Mouse (Mus musculus): ENCODE results near the gene Fam129a. TPM values are rescaled to one million over a fixed set of nuclear protein-coding genes. Genes with fewer than 3 reads are reported as not detected.
A peak's percentile ranks its signal among the peaks of the same experiment; 100 is the strongest.

Fam129a gene
- total RNA-seq, 2 experiments from 2014 or later, result 38.4 to 44.0 TPM

GRCm38 (mm10) chr1:151689561-151689960, 118.6 kb downstream of the Fam129a start:
- intact Hi-C loops (cut with DNase I), result no loop called here
- no peak for DNase-seq

DNA sequence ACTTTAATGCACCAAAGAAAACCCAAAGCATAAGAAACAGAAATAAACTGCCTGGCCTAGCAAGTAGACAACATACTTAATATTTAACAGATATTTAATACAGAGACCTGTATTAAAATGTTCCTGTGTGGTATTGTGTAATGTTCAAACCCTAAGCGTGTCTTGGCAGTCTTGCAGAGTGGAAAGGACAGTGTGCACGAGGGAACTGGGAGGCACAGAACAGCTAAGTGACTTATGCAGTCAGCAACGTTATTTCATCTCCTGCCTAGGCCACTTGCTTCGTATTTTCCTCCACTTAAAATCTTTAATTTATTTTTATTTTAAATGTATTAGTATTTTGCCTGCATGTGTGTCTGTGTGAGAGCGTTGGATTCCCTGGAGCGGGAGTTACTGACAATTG, 119.1 kb downstream of the Fam129a start:
- intact Hi-C loops (cut with DNase I), result loop anchor here (5.0 kb wide), 1 partner anchor 58 kb away; no protein-coding TSS in a partner anchor
- no peak for DNase-seq

- intact Hi-C loops (cut with DNase I), result loop anchor here (5.0 kb wide), 1 partner anchor 58 kb away; no protein-coding TSS in a partner anchor
- DNase-seq, result peak in 1 of 2 experiments; percentile 46
Measured at GRCm38 (mm10) chr1:151690583-151691193, 119.7 kb downstream of the Fam129a start.

DNA sequence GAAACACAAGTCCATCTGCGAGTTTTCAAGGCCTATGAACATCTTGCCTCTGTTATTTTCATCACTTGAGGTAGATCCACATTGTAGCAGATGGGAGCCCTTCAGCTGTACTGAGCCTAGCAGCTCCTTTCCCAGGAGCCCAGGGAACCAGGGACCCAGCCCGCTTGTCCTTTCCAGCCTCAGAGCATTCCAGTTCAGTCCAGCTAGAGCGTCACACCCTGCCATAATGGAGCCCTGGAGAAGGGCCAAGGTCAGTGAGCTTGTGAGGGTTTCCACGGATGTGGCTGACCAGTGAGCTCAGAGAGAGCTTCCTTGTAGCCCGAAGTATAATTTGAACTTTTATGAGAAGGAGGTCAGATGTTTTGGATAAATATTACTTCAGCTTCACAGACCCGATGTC, 121.9 kb downstream of the Fam129a start:
- DNase-seq, result peak; percentile 87 to 88
- intact Hi-C loops (cut with DNase I), result loop anchor here (5.0 kb wide), 1 partner anchor 61 kb away; no protein-coding TSS in a partner anchor

GRCm38 (mm10) chr1:151696751-151697150, 125.8 kb downstream of the Fam129a start:
- DNase-seq, result no peak
- intact Hi-C loops (cut with DNase I), result no loop called here

GRCm38 (mm10) chr1:151697901-151698641, 127.1 kb downstream of the Fam129a start:
- DNase-seq, result no peak
- intact Hi-C loops (cut with DNase I), result no loop called here

GRCm38 (mm10) chr1:151699363-151699762, 128.4 kb downstream of the Fam129a start:
- intact Hi-C loops (cut with DNase I), result no loop called here
- DNase-seq, result no peak

DNA sequence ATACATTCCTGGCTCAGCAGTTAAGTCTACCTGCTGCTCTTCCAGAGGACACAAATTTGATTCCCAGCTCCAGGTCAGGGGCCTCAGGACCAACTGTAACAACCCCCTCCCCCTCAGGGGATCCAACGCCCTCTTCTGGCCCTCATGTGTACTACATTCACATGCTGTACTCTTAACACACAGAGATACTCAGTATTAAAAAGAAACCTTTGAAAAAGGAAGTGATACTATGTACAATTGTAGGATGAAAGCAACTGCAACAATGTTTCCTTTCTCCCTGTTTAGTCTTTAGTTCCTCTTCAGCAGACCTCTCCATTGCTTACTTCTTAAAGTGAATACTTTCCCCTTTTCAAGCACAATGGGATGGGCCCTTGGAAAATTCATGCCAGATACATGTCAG, 131.8 kb downstream of the Fam129a start:
- intact Hi-C loops (cut with DNase I), result no loop called here
- DNase-seq, result no peak

DNA sequence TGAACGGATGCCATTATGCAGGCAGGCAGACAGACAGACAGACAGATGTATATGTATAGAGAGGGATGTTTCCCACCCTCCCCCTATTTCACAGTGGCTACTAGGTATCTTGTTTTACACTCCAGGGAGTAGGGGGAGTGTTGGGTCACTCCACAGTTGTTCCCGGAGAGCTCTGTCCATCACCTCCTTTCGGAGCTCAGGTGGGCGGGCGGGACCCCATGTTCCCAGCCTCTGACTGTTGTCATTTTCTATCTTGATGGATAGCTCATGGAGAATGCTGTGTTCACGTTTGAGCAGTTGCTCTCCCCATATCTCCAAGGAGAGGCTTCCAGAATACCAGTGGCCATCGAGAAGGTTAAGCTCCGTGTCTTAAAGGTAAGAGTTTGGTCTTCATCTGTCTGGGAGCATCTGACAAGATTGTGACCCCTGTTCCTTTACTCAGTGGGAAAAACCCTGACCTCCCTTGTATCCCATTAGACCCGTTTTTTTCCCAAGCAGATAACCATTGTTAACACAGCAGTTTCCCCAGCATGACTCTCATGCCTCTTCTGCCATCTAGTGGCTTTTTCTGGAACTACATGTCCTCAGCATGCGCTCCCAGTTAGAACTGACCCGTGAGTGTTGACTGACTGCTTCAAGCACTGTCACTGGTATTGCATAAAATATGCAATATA, 134.9 kb downstream of the Fam129a start:
- DNase-seq, result peak; percentile 92 to 96
- intact Hi-C loops (cut with DNase I), result loop anchor here (1.0 to 5.0 kb wide), 2 partner anchors 142 to 214 kb away; no protein-coding TSS in a partner anchor

- DNase-seq, result no peak
- intact Hi-C loops (cut with DNase I), result loop anchor here (1.0 to 5.0 kb wide), 2 partner anchors 142 to 214 kb away; no protein-coding TSS in a partner anchor
Measured at GRCm38 (mm10) chr1:151706397-151706752, 135.4 kb downstream of the Fam129a start.

DNA sequence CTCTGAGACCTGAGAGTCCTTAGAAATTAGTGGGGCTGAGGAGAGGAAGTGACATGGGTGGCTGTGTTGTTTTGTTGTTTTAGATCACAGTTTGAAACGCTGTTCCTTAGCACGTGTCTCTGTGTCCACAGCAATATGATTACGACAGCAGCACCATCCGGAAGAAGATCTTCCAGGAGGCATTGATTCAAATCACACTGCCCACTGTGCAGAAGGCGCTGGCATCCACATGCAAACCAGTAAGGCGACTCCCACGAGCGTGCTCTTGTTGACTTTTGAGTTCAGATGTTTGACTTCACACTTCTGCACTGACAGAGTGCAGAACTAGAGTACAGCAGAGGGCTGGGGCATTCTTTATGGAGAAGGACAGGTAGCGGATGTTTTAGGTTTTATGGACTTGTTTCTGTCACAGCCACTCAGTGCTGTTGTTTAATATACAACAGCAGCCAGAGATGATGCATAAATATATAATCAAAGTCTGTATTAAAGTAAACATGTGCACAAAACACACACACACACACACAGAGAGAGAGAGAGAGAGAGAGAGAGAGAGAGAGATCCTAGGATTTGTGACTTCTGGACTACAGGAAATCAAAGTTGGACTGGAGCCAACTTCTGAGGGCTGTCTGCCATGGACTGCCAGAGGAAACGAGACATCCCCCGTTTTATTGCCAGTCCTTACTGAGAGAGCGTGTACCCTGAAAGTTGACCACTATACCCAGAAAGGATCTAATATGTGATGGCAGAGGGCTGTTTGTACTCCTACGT, 138.2 kb downstream of the Fam129a start:
- peak; percentile 44 to 67 for DNase-seq
- intact Hi-C loops (cut with DNase I), result loop anchor here (5.0 kb wide), 1 partner anchor 217 kb away; no protein-coding TSS in a partner anchor

GRCm38 (mm10) chr1:151709734-151710022, 138.7 kb downstream of the Fam129a start:
- intact Hi-C loops (cut with DNase I), result loop anchor here (5.0 kb wide), 1 partner anchor 217 kb away; no protein-coding TSS in a partner anchor
- no peak for DNase-seq

GRCm38 (mm10) chr1:151710424-151711055, 139.6 kb downstream of the Fam129a start:
- intact Hi-C loops (cut with DNase I), result no loop called here
- DNase-seq, result peak; percentile 44 to 54

- no peak for DNase-seq
- intact Hi-C loops (cut with DNase I), result no loop called here
Measured at GRCm38 (mm10) chr1:151711062-151711461, 140.1 kb downstream of the Fam129a start.

- intact Hi-C loops (cut with DNase I), result no loop called here
- no peak for DNase-seq
Measured at GRCm38 (mm10) chr1:151712664-151713063, 141.7 kb downstream of the Fam129a start.

GRCm38 (mm10) chr1:151713622-151714021, 142.6 kb downstream of the Fam129a start:
- intact Hi-C loops (cut with DNase I), result no loop called here
- DNase-seq, result no peak

- intact Hi-C loops (cut with DNase I), result no loop called here
- no peak for DNase-seq
Measured at GRCm38 (mm10) chr1:151716024-151716710, 145.2 kb downstream of the Fam129a start.

- intact Hi-C loops (cut with DNase I), result no loop called here
- no peak for DNase-seq
Measured at GRCm38 (mm10) chr1:151717624-151718023, 146.6 kb downstream of the Fam129a start.

DNA sequence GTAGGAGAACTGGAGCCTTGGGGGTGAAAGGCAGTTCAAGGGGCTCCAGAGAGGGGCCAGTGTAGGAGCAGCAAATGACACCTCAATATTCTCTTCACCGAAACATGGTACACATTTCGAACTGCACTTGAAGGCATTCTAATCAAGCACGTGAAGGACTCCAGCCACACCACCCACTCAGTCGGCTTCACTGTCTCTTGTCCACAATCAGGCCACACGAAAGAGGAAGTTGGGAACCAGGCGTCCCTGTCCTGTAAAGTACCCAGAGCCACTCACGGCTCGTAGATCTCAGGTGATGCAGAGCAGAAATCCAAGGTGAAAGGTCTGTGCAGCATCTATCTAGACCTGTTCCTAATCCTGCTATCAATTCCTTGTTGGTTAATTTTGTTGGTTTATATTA, 147.6 kb downstream of the Fam129a start:
- intact Hi-C loops (cut with DNase I), result no loop called here
- no peak for DNase-seq

DNA sequence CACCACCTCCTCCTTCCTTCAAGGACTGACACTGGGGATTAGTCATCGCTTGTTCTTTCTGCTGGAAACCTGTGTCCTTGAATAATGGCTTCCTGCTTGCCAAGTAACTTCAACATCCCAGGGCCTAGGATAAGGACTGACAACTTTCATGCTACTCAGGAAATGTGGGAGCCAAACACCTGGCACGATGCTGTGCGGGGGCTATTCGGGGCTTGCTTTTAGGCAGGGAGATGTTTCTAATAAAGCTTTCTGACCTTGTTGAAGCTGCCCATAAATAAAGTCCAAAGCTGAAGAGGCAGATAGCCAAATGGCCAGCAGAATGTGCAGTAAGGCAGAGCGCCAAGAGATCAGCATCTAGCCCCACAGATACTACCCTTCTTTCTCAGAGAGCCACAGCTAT, 148.9 kb downstream of the Fam129a start:
- no peak for DNase-seq
- intact Hi-C loops (cut with DNase I), result no loop called here

All from heart, postnatal 10 days (tissue).